Mouse (Mus musculus) NIH3T3 (cell line): Measurements from ENCODE around the gene Mpp6.

Source experiments
- DNase-seq: peaks from one replicate; pipeline ENCODE4 v3.0.0-alpha.2; 2012; ENCODE audit warnings: low read depth

The Mpp6 gene

DNA sequence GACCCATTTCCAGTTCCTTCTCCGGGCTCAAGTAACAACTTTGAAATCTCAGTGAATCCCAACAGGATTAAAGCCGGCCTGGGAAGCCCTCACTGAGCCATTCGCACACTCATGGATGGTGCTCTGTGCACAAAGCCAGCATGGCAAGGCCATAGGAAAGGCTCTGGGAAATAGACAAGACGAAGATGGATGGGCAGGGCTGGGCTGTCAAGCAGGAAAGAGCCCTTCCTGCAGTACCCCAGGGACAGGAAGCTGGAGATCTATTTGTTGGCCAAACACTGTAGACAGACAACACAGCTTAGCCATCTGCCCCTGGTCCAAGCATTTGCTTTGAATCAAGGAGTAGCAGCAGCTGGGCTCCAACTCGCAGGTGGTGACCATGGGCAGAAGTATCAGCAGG is 118.1 kb downstream of the Mpp6 start:
- DNase-seq = no peak

DNA sequence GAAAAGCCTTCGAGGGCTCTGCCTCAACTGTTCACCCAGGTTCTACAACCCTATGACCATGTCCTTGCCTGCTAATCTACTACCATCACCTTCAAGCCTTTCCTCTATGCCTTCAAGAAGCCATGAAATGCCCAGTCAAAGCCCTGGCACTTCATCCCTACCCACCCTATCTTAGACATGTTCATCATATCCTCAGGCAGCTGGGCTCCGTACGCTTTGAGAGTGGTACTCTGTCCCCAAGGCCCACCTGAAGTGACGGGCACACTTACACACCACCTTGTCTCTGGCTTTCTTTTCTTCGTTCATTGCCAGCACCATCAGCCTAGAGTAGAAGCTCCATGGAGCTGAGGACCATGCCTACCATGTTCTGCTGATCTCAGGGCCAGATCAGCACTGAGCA is 121.2 kb downstream of the Mpp6 start:
- DNase-seq = no peak

DNA sequence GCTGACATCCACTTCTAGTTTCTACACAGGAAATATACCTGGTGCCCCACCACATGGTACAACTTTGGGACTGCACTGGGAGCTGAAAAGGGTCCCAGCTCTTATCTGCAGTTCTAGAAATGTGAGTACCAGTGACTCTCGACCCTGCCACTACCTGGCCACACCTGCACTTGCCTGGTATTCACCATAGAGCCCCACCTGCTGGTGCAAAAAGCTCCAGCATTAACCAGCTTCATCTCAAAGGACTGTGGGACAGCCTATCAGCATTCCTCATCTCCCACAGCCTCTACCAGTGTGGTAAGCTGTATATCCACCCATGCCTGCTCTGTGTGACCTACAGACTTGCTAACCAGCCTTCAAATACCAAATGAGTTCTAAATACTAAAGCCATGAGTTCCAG is 122.9 kb downstream of the Mpp6 start:
- no peak for DNase-seq

DNA sequence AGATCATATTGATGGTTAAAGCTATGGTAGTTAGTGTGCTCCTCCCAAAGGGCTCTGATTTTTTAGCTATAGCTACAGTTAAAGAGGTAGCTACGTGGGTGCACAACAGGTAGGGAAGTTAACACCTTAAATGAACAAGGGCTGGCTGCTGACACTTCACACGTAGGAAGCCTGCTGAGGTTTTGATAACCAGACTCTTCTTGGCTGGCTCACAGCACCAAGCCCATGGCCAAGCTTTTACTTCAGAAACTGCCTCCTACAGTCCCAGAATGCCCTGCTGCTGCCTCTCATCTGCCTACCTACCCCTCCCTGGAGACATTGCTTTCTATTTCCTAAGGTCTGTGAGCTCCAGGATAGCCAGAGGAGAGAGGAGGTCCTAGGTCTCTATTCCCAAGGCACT is 127.9 kb downstream of the Mpp6 start:
- DNase-seq = no peak

DNA sequence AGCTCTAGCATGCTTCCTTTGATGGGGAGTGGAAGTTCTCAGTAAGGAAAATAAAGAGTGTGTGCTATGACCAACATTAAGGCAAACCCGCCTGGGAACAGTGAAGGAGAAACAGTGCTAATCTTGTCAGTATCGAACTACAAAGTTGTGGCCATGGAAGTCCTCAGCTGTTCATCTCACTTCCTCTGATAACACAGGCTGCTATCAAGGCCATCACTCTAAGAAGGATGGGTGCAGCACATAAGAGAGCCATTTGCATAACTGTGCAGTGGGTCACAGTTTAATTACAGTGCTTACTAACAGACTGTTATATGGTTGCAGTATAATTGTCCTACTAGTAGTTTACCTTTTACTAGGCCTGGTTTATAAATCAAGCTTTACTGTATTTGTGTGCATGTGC is 129.9 kb downstream of the Mpp6 start:
- no peak for DNase-seq

DNA sequence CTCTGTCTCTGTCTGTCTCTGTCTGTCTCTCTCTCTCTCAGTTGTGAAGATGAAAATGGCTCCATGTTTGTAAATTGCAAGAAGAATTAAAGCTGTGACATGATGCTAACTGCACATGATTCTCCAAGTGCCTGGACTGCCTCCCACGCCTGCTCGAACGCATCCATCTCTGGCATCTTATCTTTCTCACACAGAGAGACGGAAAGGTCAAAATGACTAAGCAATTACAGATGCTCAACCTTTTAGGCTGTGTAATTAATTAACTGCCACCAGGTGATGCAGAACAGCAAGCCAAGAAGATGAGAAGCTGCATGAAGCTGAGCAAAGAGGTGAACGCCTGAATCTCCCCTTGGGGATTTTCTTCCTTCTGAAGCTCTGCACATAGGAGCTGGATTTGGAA is 130.4 kb downstream of the Mpp6 start:
- no peak for DNase-seq

DNA sequence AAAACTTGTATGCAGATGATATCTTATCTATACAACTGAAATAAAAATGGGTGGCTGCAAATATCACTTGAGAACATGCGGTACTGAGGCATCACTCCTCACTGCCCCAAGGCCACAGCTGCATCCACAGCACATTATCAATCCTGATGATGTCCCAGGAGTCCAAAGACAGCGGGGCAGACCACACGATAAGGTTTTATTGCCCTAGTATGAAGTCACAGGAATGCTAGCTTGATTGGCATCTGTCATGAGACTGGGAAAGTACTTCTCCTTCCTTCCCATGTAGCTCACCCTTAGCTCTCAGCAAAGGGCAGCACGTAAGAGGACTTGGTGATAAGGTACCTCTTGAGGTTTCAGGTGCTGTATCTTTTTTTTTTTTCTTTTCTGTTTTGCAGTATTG is 134.1 kb downstream of the Mpp6 start:
- DNase-seq = no peak

DNA sequence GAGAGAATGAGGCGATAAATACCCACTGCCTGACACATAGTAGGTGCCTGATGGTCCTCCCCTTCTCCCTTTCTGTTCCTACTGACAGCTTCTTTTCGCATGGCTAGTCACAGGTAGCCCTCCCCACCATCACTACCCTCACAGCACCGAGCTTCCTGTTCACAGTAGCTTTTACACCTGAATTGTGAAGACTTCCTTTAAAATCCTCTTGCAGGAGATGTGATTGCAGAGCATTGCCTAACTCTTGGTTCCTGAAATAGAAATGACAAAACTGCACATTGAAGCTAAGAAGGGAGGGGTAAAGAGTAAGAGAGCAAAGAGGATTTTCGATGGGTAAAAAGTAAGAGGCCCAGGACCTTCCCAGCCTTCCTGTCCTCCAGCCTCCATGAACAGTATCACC is 134.9 kb downstream of the Mpp6 start:
- no peak for DNase-seq

DNA sequence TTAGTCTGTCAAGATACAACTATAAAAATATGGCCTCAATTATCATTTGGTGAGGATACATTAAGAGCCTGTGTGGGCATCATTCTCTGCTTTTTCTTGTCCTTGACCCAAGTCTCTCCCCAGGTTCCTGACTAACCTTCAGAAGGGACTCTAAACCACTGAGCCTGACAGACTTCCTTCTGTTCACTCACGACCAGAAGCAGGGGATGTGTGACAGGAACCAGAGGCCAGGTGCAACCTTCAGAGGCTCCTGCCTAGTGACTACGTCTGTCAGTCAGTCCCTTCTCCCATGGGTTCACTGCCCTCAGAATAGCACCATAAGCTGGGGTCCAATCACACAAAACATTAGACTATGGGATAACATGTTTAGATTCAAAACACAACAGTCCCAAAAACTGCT is 137.3 kb downstream of the Mpp6 start:
- DNase-seq = no peak

DNA sequence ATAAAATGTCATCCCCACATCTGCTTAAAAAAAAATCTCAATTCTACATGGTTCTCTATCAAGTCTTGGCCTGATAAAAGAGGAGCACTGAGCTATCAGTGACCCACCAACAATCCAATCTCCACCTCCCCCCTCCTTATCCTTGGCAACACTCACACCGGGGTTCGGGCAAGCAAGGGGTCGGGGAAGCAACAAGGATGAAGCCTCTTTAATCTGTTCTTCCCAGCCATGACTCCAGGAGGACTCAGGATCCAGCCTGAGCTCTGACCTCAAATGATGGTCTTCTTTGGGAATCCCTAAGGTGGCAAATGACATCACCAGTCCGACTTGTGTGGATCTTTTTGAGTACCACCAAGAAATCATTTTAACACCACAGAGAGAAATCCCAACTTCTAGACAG is 137.8 kb downstream of the Mpp6 start:
- no peak for DNase-seq
